Mouse (Mus musculus) liver, adult 2 months (tissue): ENCODE measurements around the gene Il31ra.

ENCODE experiments used
- CTCF ChIP-seq: fragments of 200-500 bp; IDR thresholded peaks from 2 replicates; pipeline ENCODE4 v1.5.1; 2011; ENCODE audit warnings: low read depth, low read length, control low read depth
- POLR2A ChIP-seq: fragments of 200-500 bp; IDR thresholded peaks from 2 replicates; pipeline ENCODE4 v1.6.1; 2011; ENCODE audit warnings: low read length, control low read depth; ENCODE audit not compliant: insufficient read depth; ENCODE audit errors: extremely low read depth

DNA sequence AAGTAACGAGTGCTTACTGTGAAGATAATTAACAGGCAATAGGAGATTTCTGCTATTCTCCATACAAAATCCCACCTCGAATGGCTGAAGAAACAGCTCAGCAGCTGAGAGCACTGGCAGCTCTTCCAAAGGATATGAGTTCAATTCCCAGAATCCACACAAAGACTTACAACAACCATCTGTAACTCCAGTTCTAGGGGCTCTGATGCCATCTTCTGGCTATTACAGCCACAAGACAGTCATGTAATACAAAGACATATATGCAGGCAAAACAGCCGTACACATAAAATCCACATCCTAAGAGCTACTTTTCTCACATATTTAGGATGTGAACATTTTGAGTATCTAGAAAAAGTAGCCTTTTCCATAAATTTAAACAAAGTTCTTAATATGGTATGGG lies 27.4 kb upstream of the Il31ra start:
- TF ChIP-seq CTCF (no peak), POLR2A (no peak)
